Mouse (Mus musculus): ENCODE data around the gene Gm17334. TPM values are rescaled to one million over a fixed set of nuclear protein-coding genes. Genes with fewer than 3 reads are reported as not detected.

The Gm17334 gene
- total RNA-seq (2021): under 1 TPM in 1 of 2 experiments, not detected in 1; 0.30 TPM

- intact Hi-C loops (cut with DNase I): no loop called here
- DNase-seq: no peak
Observed at GRCm38 (mm10) chr11:53773087-53773486, at the start of gene Gm17334. Gm17334 (minus strand) TSS chr11:53773187.

GRCm38 (mm10) chr11:53821945-53822338, 49.0 kb upstream of the Gm17334 start:
- DNase-seq: no peak
- intact Hi-C loops (cut with DNase I): no loop called here

GRCm38 (mm10) chr11:53821230-53821944, 48.4 kb upstream of the Gm17334 start:
- intact Hi-C loops (cut with DNase I): no loop called here
- peak in 1 of 2 experiments; percentile 40 for DNase-seq

GRCm38 (mm10) chr11:53820516-53821170, 47.7 kb upstream of the Gm17334 start:
- no peak for DNase-seq
- intact Hi-C loops (cut with DNase I): no loop called here

GRCm38 (mm10) chr11:53819511-53819910, 46.5 kb upstream of the Gm17334 start:
- DNase-seq: no peak
- intact Hi-C loops (cut with DNase I): no loop called here

- intact Hi-C loops (cut with DNase I): no loop called here
- peak in 1 of 2 experiments; percentile 60 for DNase-seq
Observed at GRCm38 (mm10) chr11:53818794-53819193, 45.8 kb upstream of the Gm17334 start.

GRCm38 (mm10) chr11:53816841-53817375, 43.9 kb upstream of the Gm17334 start:
- intact Hi-C loops (cut with DNase I): no loop called here

GRCm38 (mm10) chr11:53814810-53815209, 41.8 kb upstream of the Gm17334 start:
- intact Hi-C loops (cut with DNase I): no loop called here
- DNase-seq: no peak

More at GRCm38 (mm10) chr11:53816841-53817375, 43.9 kb upstream of the Gm17334 start:
- DNase-seq: no peak

- DNase-seq: peak; percentile 64 to 75
- intact Hi-C loops (cut with DNase I): no loop called here
Observed at GRCm38 (mm10) chr11:53813001-53813868, 40.2 kb upstream of the Gm17334 start.

- no peak for DNase-seq
- intact Hi-C loops (cut with DNase I): no loop called here
Observed at GRCm38 (mm10) chr11:53811312-53811711, 38.3 kb upstream of the Gm17334 start.

GRCm38 (mm10) chr11:53810749-53811148, 37.8 kb upstream of the Gm17334 start:
- intact Hi-C loops (cut with DNase I): no loop called here
- no peak for DNase-seq

- no peak for DNase-seq
- intact Hi-C loops (cut with DNase I): no loop called here
Observed at GRCm38 (mm10) chr11:53810156-53810555, 37.2 kb upstream of the Gm17334 start.

GRCm38 (mm10) chr11:53809354-53809753, 36.4 kb upstream of the Gm17334 start:
- no peak for DNase-seq

GRCm38 (mm10) chr11:53805786-53806185, 32.8 kb upstream of the Gm17334 start:
- intact Hi-C loops (cut with DNase I): no loop called here
- DNase-seq: peak; percentile 51 to 58

More at GRCm38 (mm10) chr11:53809354-53809753, 36.4 kb upstream of the Gm17334 start:
- intact Hi-C loops (cut with DNase I): no loop called here

GRCm38 (mm10) chr11:53804569-53805344, 31.8 kb upstream of the Gm17334 start:
- intact Hi-C loops (cut with DNase I): no loop called here

GRCm38 (mm10) chr11:53803494-53803893, 30.5 kb upstream of the Gm17334 start:
- no peak for DNase-seq
- intact Hi-C loops (cut with DNase I): no loop called here

More at GRCm38 (mm10) chr11:53804569-53805344, 31.8 kb upstream of the Gm17334 start:
- DNase-seq: no peak

GRCm38 (mm10) chr11:53803093-53803492, 30.1 kb upstream of the Gm17334 start:
- no peak for DNase-seq
- intact Hi-C loops (cut with DNase I): no loop called here

- DNase-seq: no peak
- intact Hi-C loops (cut with DNase I): no loop called here
Observed at GRCm38 (mm10) chr11:53800975-53801374, 28.0 kb upstream of the Gm17334 start.

GRCm38 (mm10) chr11:53800036-53800435, 27.0 kb upstream of the Gm17334 start:
- DNase-seq: no peak

More at GRCm38 (mm10) chr11:53800036-53800435, 27.0 kb upstream of the Gm17334 start:
- intact Hi-C loops (cut with DNase I): no loop called here

All from heart, postnatal 10 days (tissue).